Mouse (Mus musculus) limb, embryonic 10.5 days (tissue): ENCODE measurements around the gene Parm1. TPM values are rescaled to one million over a fixed set of nuclear protein-coding genes. Genes with fewer than 3 reads are reported as not detected.
A peak's percentile ranks its signal among the peaks of the same experiment; 100 is the strongest.

Experiments used
- DNase-seq: peaks from one replicate; pipeline ENCODE4 v3.0.0-alpha.2; 2017; ENCODE audit warnings: low spot score
- H3K27ac ChIP-seq: fragments of 300-500 bp; sonication (generic); 2 replicates; pipeline ENCODE4 v1.5.1; 2016; ENCODE audit warnings: mild to moderate bottlenecking
- H3K27me3 ChIP-seq: fragments of 300-500 bp; sonication (generic); 2 replicates; pipeline ENCODE4 v1.6.1; 2016; ENCODE audit warnings: low read depth, mild to moderate bottlenecking; ENCODE audit not compliant: poor library complexity, severe bottlenecking
- H3K36me3 ChIP-seq: fragments of 300-500 bp; sonication (generic); 2 replicates; pipeline ENCODE4 v1.6.1; 2016; ENCODE audit warnings: mild to moderate bottlenecking, moderate library complexity
- H3K4me1 ChIP-seq: fragments of 300-500 bp; sonication (generic); 2 replicates; pipeline ENCODE4 v1.6.1; 2016
- H3K4me3 ChIP-seq: fragments of 300-500 bp; sonication (generic); 2 replicates; pipeline ENCODE4 v1.5.1; 2016; ENCODE audit warnings: mild to moderate bottlenecking, moderate library complexity
- H3K9me3 ChIP-seq: fragments of 300-500 bp; sonication (generic); replicated peaks from 2 replicates; pipeline ENCODE4 v1.6.1; 2016; ENCODE audit warnings: mild to moderate bottlenecking
- WGBS: fragments of 180-500 bp; shearing (Covaris S2); methylation state at CpG from one replicate; pipeline ENCODE4 v1.1.7; 2016; 5-methylcytosine and 5-hydroxymethylcytosine counted together
- polyA plus RNA-seq: library from polyadenylated mRNA; unstranded; fragments of >200 nt; fragmentation: Nextera tagmentation; extraction: Ambion mirVana; gene quantifications from 2 replicates; pipeline ENCODE4 v1.2.1, GENCODE M21; 2016

Gene Parm1
- polyA plus RNA-seq, 1 experiment from 2014 or later = 4.8 TPM

DNA sequence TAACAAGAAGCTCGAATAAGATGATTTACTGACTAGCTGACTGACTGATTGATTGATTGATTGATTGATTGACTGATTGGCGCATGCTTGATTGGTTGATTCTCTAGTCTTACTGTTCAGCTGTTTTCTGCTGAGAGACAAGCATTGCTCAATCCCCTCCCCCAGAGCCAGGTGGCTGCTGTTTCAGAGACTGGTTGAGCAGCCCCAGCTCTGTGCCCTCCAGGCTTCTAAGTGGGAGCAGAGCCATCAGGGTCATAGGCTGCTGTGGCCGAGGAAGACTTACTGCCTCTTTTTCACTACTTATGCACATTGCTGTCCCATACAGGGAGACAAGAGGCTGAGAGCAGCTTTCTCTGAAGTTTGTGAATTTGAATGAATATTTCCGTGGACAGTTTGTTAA is 2.1 kb downstream of the Parm1 start:
- peak; percentile 47 for DNase-seq
- WGBS = 52% methylated on average over 4 of the region's 4 CpGs
- H3K27me3 ChIP-seq = peaks cover 27% of the 10 kb centered on the region

DNA sequence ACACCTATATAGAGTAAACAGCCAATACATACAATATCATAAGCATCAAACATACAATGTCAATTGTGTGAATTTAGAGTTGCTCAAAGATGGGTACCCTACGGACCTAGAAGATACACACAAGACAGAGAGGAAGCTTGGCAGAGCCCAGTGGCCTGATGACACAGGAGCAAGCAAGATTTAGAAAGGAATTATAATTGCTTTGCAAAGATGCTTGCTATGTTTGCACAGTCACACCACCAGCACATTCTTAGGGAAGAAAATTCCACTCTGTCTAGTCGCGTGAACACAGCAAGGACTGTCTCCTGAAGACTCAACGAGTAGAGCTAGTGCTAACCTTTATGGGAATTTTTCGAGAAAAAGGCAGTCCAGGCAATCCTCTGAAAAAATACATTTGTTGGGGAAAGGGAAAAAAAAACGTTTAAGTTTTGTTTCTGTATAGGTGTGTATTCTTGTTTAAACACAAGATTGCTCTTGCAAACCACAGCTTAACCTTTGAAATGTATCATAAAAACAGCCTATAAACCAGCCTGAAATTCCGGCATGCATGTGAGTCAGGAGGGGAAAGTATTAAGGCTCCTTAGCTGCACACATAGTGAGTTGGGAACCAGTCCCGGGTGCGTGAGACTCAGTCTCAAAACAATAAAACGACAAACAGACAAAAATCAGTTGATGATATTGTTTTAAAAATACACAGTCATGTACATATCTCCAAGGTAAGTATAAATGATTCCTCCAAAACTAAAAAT is 15.5 kb downstream of the Parm1 start:
- no peaks in the 10 kb centered on the region for H3K36me3 ChIP-seq
- H3K4me1 ChIP-seq = no peaks in the 10 kb centered on the region

More for the DNA sequence above, 2.1 kb downstream of the Parm1 start:
- H3K4me3 ChIP-seq = no peak overlapping the region; the same call in 1 of the 2 replicates
- no peaks in the 10 kb centered on the region for H3K9me3 ChIP-seq
- H3K36me3 ChIP-seq = no peaks in the 10 kb centered on the region
- H3K4me1 ChIP-seq = peaks cover 30% of the 10 kb centered on the region
- no peak overlapping the region for H3K27ac ChIP-seq

DNA sequence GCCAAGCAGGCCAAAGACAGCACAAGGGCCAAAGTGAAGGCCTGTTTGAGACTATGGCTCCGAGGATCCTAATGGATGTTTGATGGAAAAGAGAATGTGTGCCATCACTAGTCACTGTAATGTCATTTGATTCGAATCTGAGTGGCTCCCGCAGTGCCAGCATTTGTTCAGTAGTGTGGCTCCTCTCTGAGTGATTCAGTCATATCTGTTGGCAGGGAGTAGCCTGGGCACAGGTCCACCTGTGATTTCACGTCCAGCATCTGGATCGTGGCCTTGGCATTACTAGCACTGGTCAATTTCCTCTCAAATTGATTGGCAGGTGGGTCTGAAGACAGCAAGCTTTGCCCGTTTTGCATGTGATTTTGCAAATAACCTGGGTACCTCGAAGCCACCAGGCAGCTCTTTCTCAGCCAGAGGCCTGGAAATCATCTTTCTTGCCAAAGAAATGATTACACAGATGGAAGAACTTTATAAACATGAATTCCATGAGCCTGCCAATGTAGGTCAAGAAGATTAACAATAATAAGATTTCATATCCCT is 41.7 kb downstream of the Parm1 start:
- WGBS = 90% methylated on average over 7 of the region's 7 CpGs
- Histone ChIP-seq H3K4me3 (no peak overlapping the region), H3K9me3 (no peaks in the 10 kb centered on the region), H3K36me3 (no peaks in the 10 kb centered on the region), H3K27ac (no peak overlapping the region), H3K4me1 (no peaks in the 10 kb centered on the region), H3K27me3 (no peaks in the 10 kb centered on the region)
- no peak for DNase-seq

More for the DNA sequence above, 15.5 kb downstream of the Parm1 start:
- Histone ChIP-seq H3K4me3 (no peak overlapping the region), H3K27me3 (no peaks in the 10 kb centered on the region), H3K9me3 (no peaks in the 10 kb centered on the region), H3K27ac (no peak overlapping the region)
- no peak for DNase-seq
- WGBS = 83% methylated on average over 10 of the region's 10 CpGs

DNA sequence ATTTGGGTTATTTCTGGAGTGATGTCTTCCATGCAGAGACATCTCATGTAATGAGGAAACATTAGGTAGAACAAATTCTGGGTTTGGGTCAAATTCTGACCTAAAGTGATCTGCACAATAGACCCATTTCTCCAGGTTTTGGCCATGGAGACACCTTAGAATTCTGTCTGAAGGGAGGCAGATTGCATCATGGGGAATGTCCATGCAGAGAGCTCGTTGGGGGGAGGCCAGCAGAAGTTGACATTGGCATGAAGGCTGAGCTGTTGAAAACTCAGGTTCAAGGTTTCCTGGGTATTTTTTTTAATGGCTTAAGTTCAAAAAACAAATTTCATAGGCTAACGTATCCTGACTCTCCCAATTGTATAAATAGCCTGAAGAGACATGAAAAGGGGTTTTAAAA is 42.3 kb downstream of the Parm1 start:
- Histone ChIP-seq H3K27ac (no peak overlapping the region), H3K36me3 (no peaks in the 10 kb centered on the region), H3K4me1 (no peaks in the 10 kb centered on the region), H3K9me3 (no peaks in the 10 kb centered on the region), H3K27me3 (no peaks in the 10 kb centered on the region), H3K4me3 (no peak overlapping the region)
- DNase-seq = no peak
- 91% methylated on average over 2 of the region's 2 CpGs for WGBS

DNA sequence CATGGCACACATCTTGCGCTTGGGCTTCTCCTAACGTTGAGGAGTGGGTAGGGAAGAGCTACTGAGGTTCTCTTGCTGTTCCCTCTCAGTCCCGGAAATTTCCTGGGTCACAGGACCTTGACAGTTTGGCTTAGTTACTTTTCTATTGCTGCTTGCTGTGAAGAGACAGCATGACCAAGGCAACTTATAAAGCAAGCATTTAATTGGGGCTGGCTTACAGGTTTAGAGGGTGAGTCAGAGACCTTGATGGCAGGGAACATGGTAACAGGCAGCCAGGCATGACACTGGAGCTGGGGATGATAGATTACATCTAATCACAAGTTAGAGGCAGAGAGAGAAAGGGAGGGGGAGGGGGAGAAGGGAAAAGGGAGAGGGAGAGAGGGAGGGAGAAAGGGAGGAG is 44.0 kb downstream of the Parm1 start:
- Histone ChIP-seq H3K27me3 (no peaks in the 10 kb centered on the region), H3K4me1 (no peaks in the 10 kb centered on the region), H3K9me3 (no peaks in the 10 kb centered on the region), H3K36me3 (no peaks in the 10 kb centered on the region), H3K4me3 (no peak overlapping the region), H3K27ac (no peak overlapping the region)
- DNase-seq = no peak
- 83% methylated on average over 3 of the region's 3 CpGs for WGBS

DNA sequence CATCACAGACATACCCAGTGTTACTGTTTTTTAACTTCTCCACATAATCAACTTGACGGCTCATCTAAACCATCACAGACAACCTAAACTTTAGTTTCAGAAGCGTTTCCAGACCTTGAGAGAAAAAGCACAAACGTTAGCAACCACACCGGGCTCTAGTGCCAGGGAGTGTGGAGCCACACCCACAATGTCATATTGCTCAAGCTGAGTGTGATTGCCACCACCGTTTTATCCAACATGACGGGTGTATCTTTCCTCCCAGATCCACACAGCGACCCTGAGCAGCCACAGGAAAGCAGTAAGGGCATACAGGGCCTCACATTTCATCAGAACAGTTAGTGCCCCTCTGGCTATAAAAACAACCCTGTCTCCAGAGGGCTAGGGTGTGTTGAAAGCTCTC is 45.1 kb downstream of the Parm1 start:
- Histone ChIP-seq H3K4me1 (no peaks in the 10 kb centered on the region), H3K9me3 (no peaks in the 10 kb centered on the region), H3K4me3 (no peak overlapping the region), H3K36me3 (no peaks in the 10 kb centered on the region), H3K27me3 (no peaks in the 10 kb centered on the region), H3K27ac (no peak overlapping the region)
- WGBS = 83% methylated on average over 7 of the region's 7 CpGs
- DNase-seq = no peak

DNA sequence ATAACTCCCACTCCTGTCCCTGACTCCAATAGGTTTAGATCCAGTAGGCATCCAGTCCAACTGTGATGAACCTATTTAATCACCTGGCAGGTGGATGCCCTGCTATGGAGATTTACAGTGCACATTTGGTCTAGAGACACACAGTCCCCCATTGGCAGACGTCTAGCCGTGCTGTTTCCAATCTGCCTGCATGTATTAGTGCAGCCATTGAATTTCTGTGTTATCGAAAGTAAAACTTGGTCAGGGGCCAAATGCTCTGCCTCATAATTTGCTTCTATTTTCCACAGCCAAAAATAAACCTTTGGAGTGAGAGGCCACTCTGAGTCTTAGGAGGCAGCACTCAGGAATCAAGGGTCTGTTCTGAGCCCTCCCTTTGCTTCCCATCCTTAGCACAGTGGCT is 46.6 kb downstream of the Parm1 start:
- H3K36me3 ChIP-seq = no peaks in the 10 kb centered on the region
- no peaks in the 10 kb centered on the region for H3K9me3 ChIP-seq
- WGBS = 91% methylated on average over 3 of the region's 3 CpGs
- H3K4me3 ChIP-seq = no peak overlapping the region
- H3K27ac ChIP-seq = no peak overlapping the region
- DNase-seq = no peak
- H3K27me3 ChIP-seq = no peaks in the 10 kb centered on the region
- no peaks in the 10 kb centered on the region for H3K4me1 ChIP-seq

DNA sequence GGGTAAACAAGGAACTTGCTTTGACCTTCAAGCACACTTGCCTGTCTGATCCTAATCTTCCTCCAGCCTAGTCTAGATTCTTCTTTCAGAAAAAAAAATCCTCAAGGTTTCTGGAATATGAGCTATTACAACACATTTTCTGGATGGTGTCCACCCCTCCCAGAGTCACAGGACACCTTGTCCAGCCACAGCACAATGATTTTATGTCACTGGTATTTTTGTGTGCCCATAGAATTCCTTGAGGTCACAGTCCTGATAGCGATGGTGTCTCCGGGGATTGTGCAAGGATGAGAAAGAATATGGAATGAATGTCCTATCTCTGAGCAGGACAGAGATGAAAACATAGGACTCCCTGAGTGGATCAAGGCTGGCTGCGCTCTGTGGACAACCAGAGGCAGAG is 48.0 kb downstream of the Parm1 start:
- DNase-seq = no peak
- Histone ChIP-seq H3K4me3 (no peak overlapping the region), H3K27me3 (no peaks in the 10 kb centered on the region), H3K9me3 (no peaks in the 10 kb centered on the region), H3K36me3 (no peaks in the 10 kb centered on the region), H3K27ac (no peak overlapping the region), H3K4me1 (no peaks in the 10 kb centered on the region)
- 93% methylated on average over 3 of the region's 3 CpGs for WGBS

DNA sequence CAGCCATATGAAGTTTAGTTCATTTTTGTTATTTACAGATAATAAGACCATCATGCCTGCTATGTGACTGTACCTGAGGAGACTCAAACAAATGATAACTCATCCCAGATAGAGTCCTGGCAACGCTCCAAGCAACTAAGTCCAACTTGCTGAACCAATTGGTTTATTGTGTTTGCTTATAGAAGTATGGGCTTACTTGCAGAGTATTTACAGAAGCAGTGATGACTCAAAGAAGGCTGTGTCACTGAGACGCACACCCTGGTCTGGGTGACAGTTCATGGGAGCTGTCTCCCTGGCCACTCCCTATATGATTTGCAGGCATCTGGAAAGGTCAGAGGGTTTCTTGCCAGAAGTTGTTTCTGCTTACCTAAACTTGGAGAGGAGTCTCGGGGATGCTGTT is 49.2 kb downstream of the Parm1 start:
- H3K4me3 ChIP-seq = no peak overlapping the region
- H3K9me3 ChIP-seq = no peaks in the 10 kb centered on the region
- DNase-seq = no peak
- H3K27ac ChIP-seq = no peak overlapping the region
- no peaks in the 10 kb centered on the region for H3K36me3 ChIP-seq
- WGBS = 74% methylated on average over 3 of the region's 3 CpGs
- no peaks in the 10 kb centered on the region for H3K4me1 ChIP-seq
- H3K27me3 ChIP-seq = no peaks in the 10 kb centered on the region

DNA sequence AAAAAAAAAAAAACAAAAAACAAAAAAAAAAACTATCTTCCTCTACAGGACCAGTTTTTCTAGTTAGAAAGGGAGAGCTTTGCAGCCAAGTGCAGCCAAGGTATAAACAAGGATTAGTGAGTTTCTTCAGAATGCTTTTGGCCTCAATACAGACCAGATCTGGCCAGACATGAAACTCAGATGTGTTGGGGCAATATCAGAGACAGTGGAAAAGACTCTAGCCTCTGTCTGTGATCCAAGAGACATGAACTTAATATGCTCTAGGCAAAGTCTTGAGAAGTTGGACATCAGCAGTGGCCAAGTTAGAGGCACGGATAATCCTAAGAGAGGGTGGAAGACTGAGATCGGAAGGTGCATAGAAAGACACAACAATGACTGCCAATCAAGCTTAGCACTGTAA is 56.8 kb downstream of the Parm1 start:
- no peak for DNase-seq
- no peaks in the 10 kb centered on the region for H3K9me3 ChIP-seq
- WGBS = 95% methylated on average over 2 of the region's 2 CpGs
- no peaks in the 10 kb centered on the region for H3K27me3 ChIP-seq
- no peaks in the 10 kb centered on the region for H3K4me1 ChIP-seq
- no peak overlapping the region for H3K27ac ChIP-seq
- no peaks in the 10 kb centered on the region for H3K36me3 ChIP-seq
- H3K4me3 ChIP-seq = no peak overlapping the region

DNA sequence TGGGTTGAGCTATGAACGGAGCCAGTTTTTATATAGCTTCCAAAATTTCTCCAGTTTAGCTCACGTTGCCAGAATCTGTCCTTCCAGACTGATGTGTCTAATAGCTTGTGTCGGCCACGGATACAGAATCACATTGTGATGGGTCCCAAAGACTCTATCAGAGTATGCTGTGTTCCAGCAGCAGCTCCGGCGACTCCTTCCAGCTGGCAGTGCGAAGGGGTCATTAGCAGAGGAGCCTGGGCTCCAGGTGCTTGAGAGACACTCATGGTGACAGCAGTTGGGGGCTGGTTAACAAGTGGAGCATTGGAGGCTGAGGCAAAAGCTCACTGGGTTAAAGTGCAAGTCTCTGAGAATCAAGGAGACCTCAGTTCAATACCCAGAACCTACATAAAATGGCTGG is 61.5 kb downstream of the Parm1 start:
- DNase-seq = no peak
- no peak overlapping the region for H3K27ac ChIP-seq
- 85% methylated on average over 7 of the region's 7 CpGs for WGBS
- no peaks in the 10 kb centered on the region for H3K4me1 ChIP-seq
- no peaks in the 10 kb centered on the region for H3K9me3 ChIP-seq
- H3K4me3 ChIP-seq = no peak overlapping the region
- H3K36me3 ChIP-seq = no peaks in the 10 kb centered on the region
- H3K27me3 ChIP-seq = no peaks in the 10 kb centered on the region

DNA sequence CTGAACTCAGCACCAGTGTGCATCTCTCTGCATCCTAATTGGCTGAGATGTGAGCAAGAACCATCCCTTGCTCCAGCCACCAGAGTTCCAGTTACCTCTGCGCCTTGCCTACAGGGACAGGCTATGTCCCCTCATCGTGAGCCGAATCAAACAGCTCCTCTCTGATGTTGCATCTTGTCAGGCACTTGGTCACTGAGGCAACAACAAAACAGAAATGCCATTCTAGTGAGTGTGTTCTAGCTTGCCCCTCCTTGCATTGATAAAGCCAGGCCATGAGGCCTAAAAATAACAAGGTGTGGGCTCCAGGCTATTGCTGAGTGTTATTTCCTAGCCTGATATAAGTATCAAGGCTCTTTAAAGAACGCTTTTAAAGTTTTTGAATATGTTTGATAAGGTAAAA is 64.4 kb downstream of the Parm1 start:
- Histone ChIP-seq H3K36me3 (no peaks in the 10 kb centered on the region), H3K27ac (no peak overlapping the region), H3K27me3 (no peaks in the 10 kb centered on the region), H3K4me3 (no peak overlapping the region), H3K9me3 (no peaks in the 10 kb centered on the region), H3K4me1 (no peaks in the 10 kb centered on the region)
- WGBS = 85% methylated on average over 4 of the region's 4 CpGs
- DNase-seq = no peak

DNA sequence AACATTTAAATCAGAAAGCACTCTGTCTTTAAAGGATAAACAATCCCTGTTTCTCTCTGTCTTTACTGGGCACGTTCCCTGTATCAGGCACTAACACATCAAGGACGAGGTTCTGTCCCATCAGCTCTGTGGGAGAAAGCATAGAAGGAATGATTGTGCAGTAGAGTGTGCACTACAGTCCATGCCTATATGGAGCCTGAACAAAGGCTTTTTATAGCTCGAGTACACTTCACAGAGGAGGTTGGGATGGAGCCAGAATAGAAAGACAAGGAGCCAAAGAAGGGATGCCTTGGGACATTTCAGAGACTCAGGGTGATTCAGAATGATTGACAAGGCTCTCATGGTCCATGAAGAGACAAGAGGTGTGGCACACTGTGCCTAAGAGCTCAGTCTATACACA is 68.8 kb downstream of the Parm1 start:
- Histone ChIP-seq H3K36me3 (no peaks in the 10 kb centered on the region), H3K27me3 (no peaks in the 10 kb centered on the region), H3K9me3 (no peaks in the 10 kb centered on the region), H3K4me3 (no peak overlapping the region), H3K4me1 (no peaks in the 10 kb centered on the region), H3K27ac (no peak overlapping the region)
- DNase-seq = no peak
- WGBS = 84% methylated on average over 3 of the region's 3 CpGs

DNA sequence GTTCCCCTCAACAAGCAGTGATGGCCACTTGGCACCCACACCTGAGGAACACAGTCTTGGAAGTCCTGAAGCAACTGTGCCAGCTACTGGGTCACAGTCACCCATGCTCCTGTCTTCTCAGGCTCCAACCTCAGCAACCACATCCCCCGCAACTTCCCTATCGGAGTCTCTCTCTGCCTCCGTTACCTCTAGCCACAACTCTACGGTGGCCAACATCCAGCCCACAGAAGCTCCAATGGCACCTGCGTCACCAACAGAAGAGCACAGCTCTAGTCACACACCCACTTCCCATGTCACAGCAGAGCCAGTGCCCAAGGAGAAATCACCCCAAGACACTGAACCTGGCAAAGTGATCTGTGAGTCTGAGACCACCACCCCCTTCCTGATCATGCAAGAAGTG is 76.7 kb downstream of the Parm1 start:
- H3K9me3 ChIP-seq = no peaks in the 10 kb centered on the region
- 97% methylated on average over 5 of the region's 5 CpGs for WGBS
- no peaks in the 10 kb centered on the region for H3K36me3 ChIP-seq
- peaks cover 8% of the 10 kb centered on the region; the same call in 1 of the 2 replicates for H3K4me1 ChIP-seq
- H3K4me3 ChIP-seq = no peak overlapping the region
- DNase-seq = no peak
- H3K27ac ChIP-seq = no peak overlapping the region
- H3K27me3 ChIP-seq = no peaks in the 10 kb centered on the region
